Comparison of ENCODE assay signal across 23 mouse cellular contexts in the genomic region with DNA sequence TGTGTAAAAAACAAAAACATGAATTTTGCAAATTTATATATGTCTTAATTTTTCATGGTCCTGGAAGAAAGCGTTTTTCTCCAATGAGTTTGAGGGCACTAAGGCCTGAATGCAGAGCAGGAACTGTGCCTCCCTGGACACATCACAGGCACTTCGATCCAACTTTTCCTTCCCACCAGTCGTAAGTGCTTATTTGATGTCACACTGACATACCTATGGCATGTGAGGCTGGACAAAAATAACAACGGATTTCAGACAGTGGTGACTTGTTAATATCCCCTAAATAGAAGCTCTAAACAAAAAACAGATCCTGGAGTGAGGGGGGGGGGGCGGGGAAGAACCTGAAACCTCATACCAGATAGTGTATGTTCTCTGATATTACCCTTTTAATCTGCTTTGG.
"Had no signal": no experiment of that assay in that cellular context is flagged by ENCODE, and none has a peak within 500 bp of the region (broad histone marks: within the 10 kb centered on the region; RNA-seq: fewer than 3 reads in every experiment).

No protein-coding gene starts in this region.

- H3K27ac ChIP-seq: kidney, postnatal 0 days; layer of hippocampus, adult 2 months; limb, embryonic 10.5 days; limb, embryonic 13.5 days; liver, embryonic 12.5 days; liver, embryonic 15.5 days; lung, embryonic 15.5 days; midbrain, embryonic 10.5 days; midbrain, embryonic 13.5 days; neural tube, embryonic 13.5 days; stomach, embryonic 15.5 days had no signal

- H3K9me3 ChIP-seq: limb, embryonic 10.5 days; limb, embryonic 13.5 days; liver, embryonic 12.5 days; liver, embryonic 15.5 days; lung, embryonic 15.5 days; megakaryocyte, embryonic 14.5 days; midbrain, embryonic 10.5 days; midbrain, embryonic 13.5 days; neural tube, embryonic 13.5 days; stomach, embryonic 15.5 days had no signal

- DNase-seq: kidney, postnatal 25 days; layer of hippocampus, adult 9-11 months; liver; lung, adult 18-20 months; lung, postnatal 36 days; retina, postnatal 1 day; right cerebral cortex, postnatal 25 days; spleen, adult 18-20 months; thymus, postnatal 25 days had no signal

- H3K9ac ChIP-seq: limb, embryonic 13.5 days; liver, embryonic 12.5 days; liver, embryonic 15.5 days; lung, embryonic 15.5 days; midbrain, embryonic 13.5 days; neural tube, embryonic 13.5 days; stomach, embryonic 15.5 days had no signal

- H3K36me3 ChIP-seq: limb, embryonic 10.5 days; limb, embryonic 13.5 days; liver, embryonic 12.5 days; liver, embryonic 15.5 days; lung, embryonic 15.5 days; midbrain, embryonic 10.5 days; midbrain, embryonic 13.5 days; neural tube, embryonic 13.5 days; stomach, embryonic 15.5 days had no signal

- ATAC-seq: liver, embryonic 12.5 days; midbrain, embryonic 13.5 days; midbrain, embryonic 16.5 days had no signal

- H3K4me2 ChIP-seq: limb, embryonic 13.5 days; liver, embryonic 12.5 days; liver, embryonic 15.5 days; lung, embryonic 15.5 days; midbrain, embryonic 13.5 days; neural tube, embryonic 13.5 days; stomach, embryonic 15.5 days had no signal

- H3K4me1 ChIP-seq: liver, embryonic 12.5 days; liver, embryonic 15.5 days; megakaryocyte, embryonic 14.5 days; midbrain, embryonic 10.5 days; midbrain, embryonic 13.5 days; neural tube, embryonic 13.5 days; stomach, embryonic 15.5 days had no signal

- H3K4me3 ChIP-seq: layer of hippocampus, adult 2 months; limb, embryonic 10.5 days; limb, embryonic 13.5 days; liver, embryonic 12.5 days; liver, embryonic 15.5 days; lung, embryonic 15.5 days; megakaryocyte, embryonic 14.5 days; midbrain, embryonic 10.5 days; midbrain, embryonic 13.5 days; myocyte; neural tube, embryonic 13.5 days; stomach, embryonic 15.5 days had no signal

- H3K27me3 ChIP-seq: limb, embryonic 13.5 days; liver, embryonic 12.5 days; liver, embryonic 15.5 days; lung, embryonic 15.5 days; megakaryocyte, embryonic 14.5 days; midbrain, embryonic 13.5 days; neural tube, embryonic 13.5 days; stomach, embryonic 15.5 days had no signal
